Mouse (Mus musculus) mature B cell (primary cell): Measurements from ENCODE around the gene Gas2.

Source experiments
- in situ Hi-C: fragments of 300-500 bp; cut with MboI; formaldehyde crosslinking; loops from 2 replicates; pipeline ENCODE4 v1.14.3; 2019

The Gas2 gene

DNA sequence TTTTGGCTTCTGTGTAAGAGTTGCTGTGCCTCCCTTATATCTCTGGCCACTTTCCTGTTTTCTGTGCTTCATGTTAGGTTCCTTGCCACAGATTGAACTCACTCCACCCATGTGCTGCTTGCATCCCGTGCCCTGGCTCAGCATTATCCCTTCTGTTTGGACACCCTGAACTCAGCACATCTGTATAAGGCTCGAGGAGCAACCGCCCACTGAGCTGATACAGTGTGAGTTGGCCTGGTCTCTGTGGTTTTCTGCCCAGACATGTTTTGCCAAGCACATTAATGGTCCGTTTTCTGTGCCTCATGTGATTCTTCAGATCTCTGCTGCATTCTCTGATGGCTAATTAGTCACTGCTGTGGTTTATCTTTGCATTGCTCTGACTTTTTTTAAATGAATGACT, 105.8 kb downstream of the Gas2 start:
- in situ Hi-C loops: no loop called here

GRCm38 (mm10) chr7:51969379-51969778, 107.6 kb downstream of the Gas2 start:
- in situ Hi-C loops: no loop called here

DNA sequence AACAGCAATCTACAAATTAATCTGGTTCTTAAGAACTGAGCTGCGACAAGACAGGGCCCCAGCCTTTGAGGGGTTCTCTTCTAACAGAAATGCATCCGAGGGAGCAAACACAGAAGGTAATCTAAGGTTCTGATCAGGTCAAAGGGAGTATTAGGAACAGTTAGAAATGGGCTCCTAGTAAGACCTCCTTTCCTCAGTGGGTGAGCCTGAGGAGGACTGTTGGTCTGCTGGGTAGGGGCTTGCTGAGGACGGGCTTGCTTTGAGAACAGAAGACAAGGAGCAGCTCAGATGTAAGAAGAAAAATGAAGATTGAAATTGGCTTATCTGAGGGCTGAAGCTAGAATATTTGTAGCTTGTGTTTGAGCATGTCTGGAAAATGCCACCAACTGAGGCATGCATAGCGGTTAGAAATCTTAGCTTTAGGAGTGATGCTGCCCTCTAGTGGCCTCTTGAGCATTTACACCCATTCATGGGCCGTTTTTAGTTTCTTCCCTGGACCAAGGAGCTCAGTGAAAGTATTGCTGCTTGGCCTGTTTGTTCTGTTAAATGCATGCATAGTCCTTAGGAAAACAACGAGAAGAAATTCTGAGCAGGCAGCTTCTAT, 110.5 kb downstream of the Gas2 start:
- in situ Hi-C loops: no loop called here

GRCm38 (mm10) chr7:51973091-51973490, 111.3 kb downstream of the Gas2 start:
- in situ Hi-C loops: no loop called here

GRCm38 (mm10) chr7:51973526-51973925, 111.7 kb downstream of the Gas2 start:
- in situ Hi-C loops: no loop called here

DNA sequence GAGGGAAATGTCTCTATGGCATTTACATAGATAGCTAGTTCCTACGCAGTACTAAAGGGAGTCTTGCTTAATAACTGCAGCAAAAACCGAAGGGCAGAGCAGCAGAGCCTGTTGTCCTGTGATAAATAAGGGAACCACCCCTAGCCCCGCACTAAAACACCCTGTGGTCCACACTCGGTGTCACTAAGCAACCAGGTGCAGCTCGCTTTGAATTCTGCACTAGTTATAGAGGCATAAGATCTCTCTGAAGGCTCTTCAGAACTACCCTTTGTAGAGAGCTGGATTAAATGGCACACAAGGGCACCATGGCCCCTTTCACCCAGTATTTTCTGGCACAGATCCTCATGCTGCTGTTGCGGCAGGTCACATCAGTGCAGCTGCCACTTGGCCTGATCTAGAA, 113.4 kb downstream of the Gas2 start:
- in situ Hi-C loops: no loop called here

- in situ Hi-C loops: no loop called here
Observed at GRCm38 (mm10) chr7:51979271-51979670, 117.5 kb downstream of the Gas2 start.

- in situ Hi-C loops: no loop called here
Observed at GRCm38 (mm10) chr7:51982303-51982702, 120.5 kb downstream of the Gas2 start.

- in situ Hi-C loops: no loop called here
Observed at GRCm38 (mm10) chr7:51985763-51986162, 123.9 kb downstream of the Gas2 start.

DNA sequence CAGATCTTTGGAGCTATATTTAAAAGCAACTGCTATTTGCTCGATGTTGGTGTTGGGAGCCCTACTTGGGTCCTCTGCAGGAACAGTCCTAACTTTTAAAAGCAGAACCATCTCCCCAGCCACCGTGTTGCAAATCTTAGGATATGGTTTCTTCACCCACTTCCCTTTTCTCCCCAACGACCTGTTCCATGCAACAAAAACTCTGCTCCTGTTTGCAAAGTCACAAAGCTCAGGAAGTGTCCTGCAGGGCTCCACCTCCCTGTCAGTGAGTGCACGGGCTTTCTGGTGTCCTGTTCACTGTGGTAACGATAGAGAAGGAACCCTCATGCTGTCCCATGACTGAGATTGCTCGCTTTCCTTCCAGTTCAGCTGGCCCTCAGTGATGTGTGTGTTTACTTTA, 125.1 kb downstream of the Gas2 start:
- in situ Hi-C loops: no loop called here

- in situ Hi-C loops: no loop called here
Observed at GRCm38 (mm10) chr7:51991020-51991419, 129.2 kb downstream of the Gas2 start.

DNA sequence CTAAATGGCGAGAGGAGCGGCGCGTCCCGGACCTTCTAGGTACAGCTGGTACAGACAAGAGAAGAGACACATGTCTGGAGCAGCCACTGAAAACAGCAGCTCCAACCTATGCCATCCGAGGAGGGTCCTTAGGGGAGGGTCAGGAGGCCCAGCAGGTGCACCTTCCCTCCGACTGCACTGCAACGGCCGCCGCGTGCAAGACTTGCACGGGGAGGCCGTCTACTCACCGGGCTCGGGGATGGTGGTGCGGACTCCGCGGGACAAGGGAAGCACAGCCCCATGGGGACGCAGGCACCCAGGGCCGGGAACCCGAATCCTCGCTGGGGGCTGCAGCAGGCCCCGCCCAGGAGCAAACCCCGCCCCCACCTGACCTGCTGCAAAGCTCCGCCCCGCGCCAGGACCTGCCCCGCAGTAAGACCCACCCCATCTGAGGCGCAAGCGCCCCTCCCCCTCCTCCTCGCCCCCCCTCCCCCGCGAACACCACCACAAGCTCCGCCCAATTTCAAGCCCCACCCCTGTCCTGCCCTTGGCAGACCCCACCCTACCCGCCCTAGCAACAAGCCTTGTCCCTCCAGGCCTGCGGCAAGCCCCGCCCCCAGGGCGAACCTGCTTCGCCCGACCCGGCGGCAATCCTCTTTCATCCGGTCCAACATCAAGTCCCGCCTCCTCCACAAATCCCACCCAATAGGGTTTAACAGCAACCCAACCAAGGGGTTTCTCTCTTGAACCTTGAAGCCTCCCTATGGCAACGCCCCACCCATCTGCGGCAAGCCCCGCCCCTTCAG, 143.9 kb downstream of the Gas2 start, which contains the start of gene Svip:
Gene Svip (minus strand): TSS at position 508 of the 785 bp plus-strand sequence.
- in situ Hi-C loops: no loop called here

DNA sequence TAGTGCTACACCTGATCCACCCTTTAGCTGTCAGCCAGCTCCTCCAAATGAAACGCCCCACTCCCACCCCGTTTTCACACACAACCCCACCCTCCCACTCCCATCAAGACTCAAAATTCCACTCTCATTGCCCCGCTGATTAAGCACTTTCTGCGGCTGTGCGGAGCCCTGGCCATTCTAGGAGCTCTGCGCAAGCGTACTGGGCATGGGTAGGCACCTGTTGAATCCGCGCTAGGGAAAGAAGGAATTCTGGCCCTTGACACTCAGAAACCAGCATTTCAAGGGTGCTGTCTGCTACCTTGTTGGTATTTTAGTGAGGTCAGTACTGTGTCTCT, 144.4 kb downstream of the Gas2 start:
- in situ Hi-C loops: no loop called here

GRCm38 (mm10) chr7:52007138-52007537, 145.3 kb downstream of the Gas2 start:
- in situ Hi-C loops: no loop called here

GRCm38 (mm10) chr7:52013457-52013856, 151.6 kb downstream of the Gas2 start:
- in situ Hi-C loops: no loop called here

GRCm38 (mm10) chr7:52015180-52015579, 153.4 kb downstream of the Gas2 start:
- in situ Hi-C loops: no loop called here

GRCm38 (mm10) chr7:52015628-52016027, 153.8 kb downstream of the Gas2 start, which contains the start of gene 1700015G11Rik:
Gene 1700015G11Rik (minus strand): TSS chr7:52015728.
- in situ Hi-C loops: no loop called here

DNA sequence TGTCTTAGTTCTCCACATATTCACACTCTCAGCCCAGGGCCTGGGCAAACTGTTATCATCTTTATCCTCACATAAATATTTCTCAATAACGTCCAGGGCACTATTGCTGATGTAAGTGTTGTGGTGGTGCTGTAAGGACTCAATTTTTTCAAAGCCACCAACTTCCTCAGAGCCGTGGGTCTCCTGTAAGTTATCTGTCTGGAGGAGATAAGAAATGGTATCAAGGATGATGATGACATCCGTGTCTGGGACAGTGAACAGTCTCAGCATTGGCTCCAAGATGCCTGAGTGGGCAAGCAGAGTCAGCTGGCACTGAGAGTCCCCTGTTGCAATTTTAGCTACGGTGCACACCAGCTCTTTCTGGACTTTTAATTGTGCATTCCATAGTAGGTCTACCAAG, 160.2 kb downstream of the Gas2 start:
- in situ Hi-C loops: no loop called here

- in situ Hi-C loops: no loop called here
Observed at GRCm38 (mm10) chr7:52024050-52024626, 162.3 kb downstream of the Gas2 start.

DNA sequence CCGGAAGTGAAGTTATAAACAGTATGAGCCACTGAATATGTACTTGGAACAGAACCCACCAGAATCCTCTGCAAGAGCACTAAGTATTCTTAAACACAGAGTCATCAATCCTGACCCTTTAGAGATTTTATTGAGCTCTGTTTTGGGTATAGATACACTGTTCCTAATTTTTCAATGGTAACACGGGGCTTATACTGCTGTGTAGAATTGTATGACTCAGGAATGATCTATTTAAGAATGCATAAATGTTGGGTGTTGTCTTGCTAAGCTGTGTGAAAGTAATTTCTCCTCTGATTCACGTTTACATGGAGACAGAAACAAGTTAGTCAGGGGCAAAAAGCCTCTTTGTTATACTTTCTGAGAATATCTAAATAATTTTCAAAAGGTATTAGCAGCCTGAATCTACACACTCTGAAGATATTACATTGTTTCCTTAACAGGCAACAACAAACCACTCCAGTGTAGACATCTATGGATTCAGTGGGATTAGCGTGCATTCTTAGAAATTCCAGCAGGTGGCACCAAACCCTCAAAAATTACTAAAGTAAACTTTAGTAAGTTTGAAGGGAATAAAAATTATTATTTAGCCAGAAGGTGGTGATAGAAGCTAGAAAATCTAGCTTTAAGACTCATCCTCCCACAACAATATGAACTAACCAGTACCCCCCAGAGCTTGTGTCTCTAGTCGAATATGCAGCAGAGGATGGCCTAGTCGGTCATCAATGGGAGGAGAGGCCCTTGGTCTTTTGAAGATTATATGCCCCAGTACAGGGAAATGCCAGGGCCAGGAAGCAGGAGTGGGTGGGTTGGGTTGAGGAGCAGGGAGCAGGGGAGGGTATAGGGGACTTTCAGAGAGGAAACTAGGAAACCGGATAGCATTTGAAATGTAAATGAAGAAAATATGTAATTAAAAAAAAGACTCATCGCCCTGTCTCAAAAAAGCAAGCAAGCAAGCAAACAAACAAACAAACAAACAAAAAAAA, 176.1 kb downstream of the Gas2 start:
- in situ Hi-C loops: no loop called here
